In genomic region chr17:88274003-88274698, GRCm38 (mm10) we compare ENCODE assay signal across 8 mouse cellular contexts.
DNase-seq lines count a peak whose midpoint lies in the region; ATAC-seq lines count a peak whose summit lies in the region.
"Had no signal": no experiment of that assay in that cellular context is flagged by ENCODE, and none has a peak within 500 bp of the region (broad histone marks: within the 10 kb centered on the region; RNA-seq: fewer than 3 reads in every experiment).

No protein-coding gene starts in this region.

- no peaks in the 10 kb centered on the region for H3K36me3 ChIP-seq in forebrain, embryonic 14.5 days (ENCODE audit: control insufficient read depth, insufficient read depth, low read length)
- H3K36me3 ChIP-seq in intestine, embryonic 16.5 days (ENCODE audit: control insufficient read depth, insufficient read depth, low read length) = no peaks in the 10 kb centered on the region
- H3K36me3 ChIP-seq: limb, embryonic 12.5 days had no signal

- WGBS in forebrain, embryonic 14.5 days = 54% methylated on average over 14 of the region's 14 CpGs
- 62% methylated on average over 14 of the region's 14 CpGs for WGBS in intestine, embryonic 16.5 days

- H3K27me3 ChIP-seq in forebrain, embryonic 14.5 days (replicated peaks; ENCODE audit: control insufficient read depth, insufficient read depth, low read length) = no peaks in the 10 kb centered on the region
- no peaks in the 10 kb centered on the region for H3K27me3 ChIP-seq in intestine, embryonic 16.5 days (replicated peaks; ENCODE audit: control insufficient read depth, insufficient read depth, low read length)
- H3K27me3 ChIP-seq: limb, embryonic 12.5 days had no signal

- H3K9ac ChIP-seq in forebrain, embryonic 14.5 days (ENCODE audit: low read length) = no peak overlapping the region
- H3K9ac ChIP-seq in intestine, embryonic 16.5 days (ENCODE audit: low read depth, low read length) = no peak overlapping the region
- H3K9ac ChIP-seq: limb, embryonic 12.5 days had no signal

- H3K4me1 ChIP-seq in forebrain, embryonic 14.5 days (ENCODE audit: control insufficient read depth, insufficient read depth, low read length) = peaks cover 8% of the 10 kb centered on the region
- peaks cover 5% of the 10 kb centered on the region for H3K4me1 ChIP-seq in intestine, embryonic 16.5 days (ENCODE audit: control insufficient read depth, insufficient read depth, low read length)
- H3K4me1 ChIP-seq: limb, embryonic 12.5 days had no signal

- ATAC-seq in forebrain, embryonic 14.5 days = peak; percentile 56; the same call in 1 of the 2 replicates
- ATAC-seq in intestine, embryonic 16.5 days = peak; percentile 40

- no peaks in the 10 kb centered on the region for H3K9me3 ChIP-seq in forebrain, embryonic 14.5 days (replicated peaks; ENCODE audit: control insufficient read depth, low read length)
- H3K9me3 ChIP-seq in intestine, embryonic 16.5 days (ENCODE audit: control insufficient read depth, low read length) = no peaks in the 10 kb centered on the region
- H3K9me3 ChIP-seq: limb, embryonic 12.5 days had no signal

- peak overlapping the region; percentile 66 for H3K27ac ChIP-seq in forebrain, embryonic 14.5 days (ENCODE audit: low read depth, low read length)
- 0 out of 2 replicates have a peak overlapping the region, but pooled peaks have one; percentile 37 for H3K27ac ChIP-seq in intestine, embryonic 16.5 days (ENCODE audit: low read length)
- H3K27ac ChIP-seq: limb, embryonic 12.5 days had no signal

- H3K4me2 ChIP-seq in forebrain, embryonic 14.5 days (ENCODE audit: low read length) = peak overlapping the region; percentile 24
- H3K4me2 ChIP-seq in intestine, embryonic 16.5 days (ENCODE audit: low read depth, low read length) = no peak overlapping the region
- H3K4me2 ChIP-seq: limb, embryonic 12.5 days had no signal

- DNase-seq in 3134 (ENCODE audit: extremely low read depth, insufficient read length, low spot score) = peak; percentile 46
- DNase-seq in CD4-positive, CD25-positive, alpha-beta regulatory T cell, adult 2 months (ENCODE audit: low read depth, low spot score) = peak; percentile 68
- peak; percentile 46 for DNase-seq in forebrain, embryonic 14.5 days (ENCODE audit: low spot score)
- DNase-seq in lung, postnatal 4 days = peak; percentile 44 to 63
- no peak for DNase-seq in urinary bladder, adult 18-20 months (ENCODE audit: low spot score in 2 of 2)
- DNase-seq in spleen, postnatal 36 days (ENCODE audit: low spot score in 2 of 2) = no peak

- H3K4me3 ChIP-seq in forebrain, embryonic 14.5 days (ENCODE audit: low read depth, low read length) = no peak overlapping the region
- no peak overlapping the region for H3K4me3 ChIP-seq in intestine, embryonic 16.5 days (ENCODE audit: low read length)
- H3K4me3 ChIP-seq: limb, embryonic 12.5 days had no signal

Comparison
In these comparisons a context has a peak if more than half of its experiments do, and no peak if none do; other contexts are left out.
1. DNase-seq: peak in 3134 (single experiment), CD4-positive, CD25-positive, alpha-beta regulatory T cell, adult 2 months (single experiment), forebrain, embryonic 14.5 days (single experiment) and lung, postnatal 4 days (2 of 2); none in urinary bladder, adult 18-20 months (0 of 2) and spleen, postnatal 36 days (0 of 2).